Mouse (Mus musculus): ENCODE results near the gene Pheta1.

Pheta1 gene

DNA sequence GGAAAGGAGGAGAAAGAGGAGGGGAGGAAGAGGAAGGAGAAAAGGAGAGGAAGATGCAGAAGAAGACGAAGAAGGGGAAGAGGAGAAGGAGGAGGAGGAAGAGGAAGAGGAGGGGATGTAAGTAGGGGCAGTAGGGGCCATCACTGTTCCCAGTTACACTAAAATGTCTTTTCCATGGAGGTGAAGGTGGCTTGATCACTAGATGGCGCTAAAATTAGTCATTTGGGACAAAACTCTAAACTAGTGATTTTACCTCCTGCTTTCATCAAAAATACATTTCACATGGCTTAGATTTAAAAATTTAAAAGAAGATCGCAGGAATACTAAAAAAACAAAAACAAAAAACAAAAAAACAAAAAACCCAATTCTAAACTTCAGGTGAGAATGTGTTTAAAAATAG is 44.8 kb downstream of the Pheta1 start:
- peak in 1 of 2 experiments; percentile 20 for DNase-seq

DNA sequence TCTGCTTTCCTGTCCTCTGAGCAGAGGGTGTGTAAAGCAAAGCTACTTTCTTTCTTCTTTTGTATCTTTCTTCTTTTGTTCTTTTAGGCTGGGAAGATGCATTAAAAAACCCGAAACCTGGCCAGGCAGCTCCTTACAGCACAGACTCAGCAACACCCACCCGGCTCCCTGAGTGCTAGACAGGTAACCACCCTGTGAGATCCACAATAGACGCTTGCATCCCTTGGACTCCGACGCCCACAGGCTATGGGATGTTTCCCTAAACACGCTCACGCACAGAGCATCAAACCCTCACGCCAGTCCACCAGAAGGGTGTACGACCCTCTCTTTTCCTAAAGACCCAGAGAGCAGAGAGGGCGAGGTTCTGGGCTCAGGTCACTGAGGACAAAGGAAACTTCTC is 45.9 kb downstream of the Pheta1 start:
- DNase-seq, result no peak

DNA sequence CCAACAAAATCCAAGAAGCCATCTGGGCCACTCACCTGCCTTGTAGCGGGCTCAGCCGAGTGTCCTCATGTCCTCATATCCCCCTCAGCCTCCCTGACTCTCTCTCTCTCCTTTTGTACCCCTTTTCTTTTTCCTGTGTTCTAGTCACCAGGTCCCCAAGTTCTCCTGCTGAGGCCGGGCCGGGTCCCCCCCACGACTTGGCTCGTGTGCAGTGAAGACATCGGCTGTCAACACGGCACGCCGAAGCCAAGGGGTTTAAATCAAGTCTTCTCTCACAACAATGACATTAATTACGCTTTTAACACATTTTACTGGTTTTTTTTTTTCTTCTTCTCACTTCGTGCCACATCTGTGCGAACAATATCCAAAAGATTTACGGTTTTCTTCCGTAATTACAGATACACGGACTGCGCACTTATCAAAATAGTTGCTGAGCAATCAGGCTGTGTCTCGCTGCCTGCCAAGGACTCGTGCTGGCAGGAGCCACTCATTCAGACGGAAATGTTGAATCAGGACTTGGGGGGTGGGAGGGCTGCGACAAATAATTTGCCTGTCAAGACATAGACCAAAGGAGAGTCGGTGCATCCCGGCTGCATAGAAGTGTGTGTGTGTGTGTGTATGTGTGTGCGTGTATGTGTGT is 46.5 kb downstream of the Pheta1 start:
- no peak for DNase-seq

DNA sequence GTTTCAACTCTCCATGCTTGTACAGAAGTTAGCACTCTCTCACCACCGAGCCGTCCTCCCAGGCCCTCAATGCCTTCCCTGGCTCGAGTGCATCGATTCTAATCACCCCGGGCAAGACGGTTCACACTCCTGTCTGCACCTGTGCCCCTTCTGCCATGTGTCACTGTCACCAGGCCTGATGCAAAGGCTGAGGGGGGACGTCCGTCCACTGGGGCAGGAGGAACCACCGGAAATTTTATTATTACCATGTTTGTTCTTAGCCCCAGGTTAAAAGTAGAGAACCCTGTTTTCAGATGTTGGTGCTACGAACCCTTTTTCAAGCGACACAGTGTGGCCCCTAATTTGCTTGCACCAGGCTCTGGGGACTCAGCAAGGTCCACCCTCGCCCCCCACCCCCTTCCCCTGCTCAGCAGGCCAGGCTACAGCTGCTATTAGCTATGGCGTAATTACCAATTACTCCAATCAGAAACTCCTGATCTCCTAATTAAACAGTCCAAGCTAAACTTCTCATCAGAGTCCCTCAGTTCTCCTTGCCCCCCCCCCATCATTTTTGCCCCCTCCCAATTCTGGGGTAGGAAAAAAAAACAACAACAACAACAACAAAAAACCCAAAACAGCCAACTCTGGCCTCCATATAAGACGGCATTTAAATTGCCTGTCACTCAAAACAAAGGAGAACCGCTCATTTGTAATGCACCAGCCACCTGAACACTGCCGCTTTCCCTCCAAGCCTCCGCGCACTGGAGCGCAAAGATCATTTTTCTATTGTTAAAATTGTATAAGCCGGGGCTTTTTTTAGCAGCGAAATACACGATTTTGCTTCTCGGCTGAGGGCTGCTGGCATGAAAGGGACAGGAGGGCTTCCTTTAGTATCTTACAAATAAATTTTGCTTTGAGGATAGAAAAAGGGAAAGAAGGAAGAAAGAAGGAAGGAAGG is 54.3 kb downstream of the Pheta1 start:
- DNase-seq, result no peak

Measured in kidney, postnatal 25 days (tissue).